Mouse (Mus musculus) ovary, postnatal 14 days (tissue): ENCODE data around the gene Dkk1.
A peak's percentile ranks its signal among the peaks of the same experiment; 100 is the strongest.
"Not testable (repeated sequence)": the region's sequence is repeated elsewhere in the genome, so short reads cannot be mapped to it uniquely, and the experiment has no call there.

Experiments
- DNase-seq: peaks from one replicate; pipeline ENCODE4 v3.0.0; 2022; ENCODE audit warnings: low spot score

Dkk1 gene

DNA sequence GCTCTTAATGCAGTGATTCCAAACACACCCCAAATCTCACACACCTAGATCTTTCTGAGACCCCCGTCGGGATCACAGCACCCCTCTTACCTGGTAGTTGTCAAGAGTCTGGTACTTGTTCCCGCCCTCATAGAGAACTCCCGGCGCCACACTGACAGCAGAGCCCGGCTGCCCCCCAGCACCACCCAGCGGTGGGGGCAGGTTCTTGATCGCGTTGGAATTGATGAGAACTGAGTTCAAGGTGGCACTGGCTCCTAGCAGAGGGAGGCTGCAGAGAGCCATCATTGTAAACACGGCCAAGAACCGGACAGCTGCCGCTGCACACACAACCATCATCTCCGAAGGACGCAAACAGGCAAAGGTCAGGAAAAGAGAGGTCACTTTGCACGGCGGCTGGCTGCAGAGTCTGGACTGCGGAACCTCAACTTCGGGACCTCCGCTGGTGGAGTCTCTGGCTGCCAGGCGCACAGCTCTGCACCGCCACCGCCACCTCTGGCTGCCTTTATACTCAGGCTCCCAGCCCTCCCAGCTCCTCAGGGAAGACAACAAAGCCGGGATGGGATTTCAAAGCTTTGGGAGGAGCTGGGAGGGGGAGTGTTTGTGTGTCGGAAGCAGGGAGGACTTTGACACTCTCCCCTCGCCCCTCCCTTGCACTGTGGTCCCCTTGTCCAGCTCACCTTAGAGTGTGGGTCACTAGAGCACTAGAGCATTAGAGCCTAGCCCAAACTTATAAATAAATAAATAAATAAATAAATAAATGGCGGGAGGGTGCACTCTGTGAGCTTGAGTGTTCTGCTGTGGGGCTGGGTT is at the start of gene Dkk1:
Gene Dkk1, minus strand, starts transcription at position 622 of the 810 bp plus-strand sequence.
- no peak for DNase-seq

DNA sequence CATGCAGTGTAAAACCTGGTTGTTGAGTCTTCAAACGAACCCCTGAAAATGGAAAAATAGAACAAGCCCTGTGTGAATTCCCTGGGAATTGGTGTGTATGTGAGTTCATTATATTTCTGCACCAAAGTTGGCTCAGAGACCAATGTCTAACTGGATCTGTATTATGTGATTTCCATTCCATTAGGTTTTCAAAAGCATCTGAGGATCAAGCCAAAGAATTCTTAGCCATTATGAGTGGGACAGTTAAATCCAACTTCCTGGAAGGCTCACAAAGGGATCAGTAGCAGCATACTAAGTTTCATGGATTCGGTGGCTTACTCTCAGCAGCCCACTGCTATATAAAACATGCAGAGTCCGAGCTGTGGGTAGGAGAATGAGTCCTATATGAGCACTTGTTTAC is 36.9 kb upstream of the Dkk1 start:
- DNase-seq = no peak

DNA sequence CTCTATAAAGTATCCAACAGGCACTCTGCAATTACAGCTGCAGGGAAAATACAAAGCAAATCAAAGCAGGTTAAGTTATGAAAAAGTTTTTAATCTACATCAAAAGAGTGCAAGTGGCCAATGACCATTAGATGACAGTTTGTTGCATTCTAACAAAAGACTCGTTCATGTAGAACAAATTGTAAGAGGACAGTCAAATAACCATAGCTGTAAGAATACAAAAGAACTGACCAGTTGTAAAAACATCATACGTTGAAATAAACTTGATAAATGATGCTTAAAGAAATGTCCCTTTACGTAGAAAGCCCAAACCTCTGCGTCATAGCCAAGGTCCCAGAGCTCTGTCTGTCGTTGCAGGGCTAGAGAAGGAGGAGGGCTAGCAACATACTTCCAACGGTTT is 15.1 kb upstream of the Dkk1 start:
- no peak for DNase-seq

DNA sequence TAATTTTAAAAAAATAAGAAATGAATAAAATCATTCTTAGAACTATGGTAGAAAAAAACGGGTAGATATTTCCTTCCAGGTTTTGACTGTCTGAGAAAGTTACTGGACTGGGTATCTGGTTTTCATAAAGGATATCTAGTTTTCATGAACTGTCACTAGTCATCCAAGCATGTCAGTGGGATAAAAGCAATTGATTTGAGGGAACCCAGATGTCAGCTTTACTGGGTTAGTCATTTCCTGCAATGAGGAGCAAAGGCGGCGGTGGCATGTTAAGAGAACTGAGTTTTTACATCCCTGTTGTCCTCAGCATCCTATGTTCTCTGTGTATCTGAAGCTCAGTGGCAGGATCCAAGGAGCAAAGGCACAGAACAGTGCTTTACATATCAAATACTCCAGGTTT is 14.4 kb upstream of the Dkk1 start:
- no peak for DNase-seq

DNA sequence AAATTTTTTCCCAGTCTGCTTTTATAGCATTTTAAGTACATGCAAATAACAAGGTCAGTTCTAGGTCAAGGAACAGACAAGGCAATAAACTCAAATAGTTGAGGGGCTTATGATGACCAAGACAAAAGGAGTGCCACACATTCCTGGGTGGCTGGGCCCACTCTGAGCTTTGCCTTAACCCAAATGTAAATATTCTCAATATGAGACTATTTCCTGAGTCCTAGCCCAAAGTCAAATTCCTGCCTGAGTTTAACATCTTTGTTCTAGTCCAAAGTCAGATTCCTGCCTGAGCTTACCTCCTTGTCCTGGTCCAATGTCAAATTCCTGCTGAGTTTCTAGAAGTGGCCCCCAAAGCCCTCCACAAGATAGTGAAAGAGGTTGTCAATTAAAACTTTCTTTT is 8.6 kb upstream of the Dkk1 start:
- no peak for DNase-seq

DNA sequence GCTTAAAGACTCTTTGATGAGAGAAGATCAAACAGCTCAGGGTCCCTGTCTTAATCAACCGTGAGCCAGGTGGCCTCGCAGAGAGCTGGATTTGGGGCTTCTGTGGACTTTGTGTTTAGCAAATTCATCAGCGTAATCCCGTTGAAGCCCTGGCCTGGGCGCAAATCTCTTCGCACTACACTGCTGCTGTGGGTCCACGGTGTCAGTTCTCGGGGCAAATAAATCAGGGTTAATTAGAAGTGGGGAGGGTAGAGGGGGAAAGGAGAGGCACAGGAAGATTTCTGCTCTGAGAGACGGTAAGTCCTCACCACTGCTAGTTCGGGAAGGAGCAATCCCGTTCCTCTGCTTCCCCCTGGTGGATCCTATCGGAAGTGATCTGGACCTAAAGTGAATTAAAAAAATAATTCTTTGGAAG is 5.0 kb upstream of the Dkk1 start:
- DNase-seq = peak; percentile 63

DNA sequence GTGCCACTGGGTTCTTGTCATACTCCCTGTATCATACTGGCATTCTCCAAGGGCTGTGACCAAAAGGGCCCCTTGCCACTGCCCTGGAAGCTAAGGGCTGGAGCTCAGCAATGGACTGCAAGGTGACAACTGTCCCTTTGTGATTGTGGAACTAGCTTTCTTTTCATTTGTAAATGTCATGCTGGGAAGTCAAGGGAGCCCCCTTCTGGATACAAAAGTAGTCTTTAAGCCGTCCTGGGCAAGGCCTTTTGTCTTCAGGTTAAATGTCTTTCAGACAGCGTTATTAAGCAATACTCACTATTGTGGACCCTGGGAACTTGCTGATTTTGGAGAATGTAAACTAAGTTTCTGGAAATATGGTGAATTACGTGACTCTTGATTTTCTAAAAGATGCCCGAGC is 4.3 kb upstream of the Dkk1 start:
- no peak for DNase-seq

DNA sequence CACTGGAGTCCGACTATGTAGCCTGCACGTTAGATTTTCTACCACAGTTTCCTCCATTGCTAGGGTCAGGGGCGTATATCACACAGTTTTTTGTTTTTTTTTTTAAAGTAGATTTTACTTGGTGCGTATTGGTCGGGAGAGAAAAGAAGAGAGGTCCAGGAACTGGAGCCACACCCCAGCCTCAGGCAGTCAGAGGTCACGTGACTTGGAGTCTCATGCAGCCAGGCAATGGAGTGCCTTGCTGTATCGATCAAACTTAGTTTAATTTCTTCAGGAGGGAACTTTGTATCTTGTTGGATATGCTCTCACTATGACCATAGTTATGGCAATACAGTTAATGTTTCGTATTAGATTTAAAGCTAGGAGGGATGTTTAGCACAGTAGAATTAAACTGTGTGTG is 2.8 kb upstream of the Dkk1 start:
- DNase-seq = no peak

DNA sequence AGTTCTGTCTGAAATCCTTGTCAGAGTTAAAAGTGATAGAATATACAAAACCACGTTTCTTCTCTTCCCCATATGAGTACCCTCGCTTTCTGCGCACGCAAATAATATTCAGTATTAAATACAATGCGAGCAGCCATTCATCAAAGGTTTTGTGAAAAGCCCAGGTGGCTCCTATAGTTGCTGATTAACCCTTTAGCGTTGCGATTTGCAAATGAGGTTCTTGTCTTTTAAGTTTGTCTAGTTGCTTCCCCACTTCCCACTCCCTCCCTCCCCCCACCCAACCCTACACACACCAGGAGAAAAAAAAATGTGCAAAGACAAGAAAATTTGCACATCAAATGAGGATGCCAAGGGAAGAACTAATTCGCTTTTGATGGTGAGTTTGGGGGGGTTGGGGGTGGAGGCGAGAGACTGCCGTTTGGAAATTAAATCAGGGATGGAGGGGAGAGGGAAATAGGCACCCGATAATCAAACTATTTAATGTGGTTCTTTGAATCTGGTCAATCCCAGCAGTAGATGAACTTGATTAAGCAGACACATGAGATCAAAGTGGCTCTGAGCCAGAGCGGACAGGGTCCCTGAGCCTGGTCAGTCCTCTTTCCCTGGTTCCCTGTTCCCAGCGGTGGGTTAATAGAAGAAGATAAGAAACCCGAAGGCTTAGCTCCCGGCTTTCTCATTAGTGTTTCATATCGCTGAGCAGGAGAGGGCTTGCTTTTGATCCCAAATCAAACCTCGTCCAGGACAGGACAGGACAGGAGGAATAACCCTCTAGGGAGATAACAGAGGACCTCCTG is 586 bp upstream of the Dkk1 start:
- no peak for DNase-seq

DNA sequence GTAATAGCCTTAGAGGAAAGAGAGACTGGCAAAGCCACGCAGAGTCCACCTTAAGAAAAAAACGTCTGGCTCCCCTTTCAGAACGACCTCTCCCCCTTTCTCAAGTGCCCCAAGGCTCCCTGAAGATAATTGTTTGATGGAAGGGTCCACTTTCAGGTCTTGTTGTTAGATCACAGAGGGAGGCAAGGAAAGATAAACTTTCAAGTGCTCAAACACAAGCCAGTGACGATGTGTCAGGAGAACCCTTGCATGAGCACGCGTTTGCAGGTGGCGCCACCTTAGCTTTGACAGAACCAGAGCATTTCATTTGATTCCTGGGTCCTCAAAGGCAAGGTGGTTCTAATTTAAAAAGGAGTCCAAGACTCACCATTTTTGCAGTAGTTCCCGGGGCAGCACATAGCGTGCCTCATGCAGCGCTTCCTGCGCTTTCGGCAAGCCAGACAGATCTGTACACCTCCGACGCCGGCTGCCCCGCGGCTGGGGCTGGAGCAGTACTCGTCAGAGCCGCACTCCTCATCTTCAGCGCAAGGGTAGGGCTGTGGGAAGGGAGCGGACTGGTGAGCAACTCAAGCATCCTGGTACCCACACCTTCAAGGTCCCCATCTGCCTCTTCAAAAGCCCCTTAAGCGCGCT is 938 bp downstream of the Dkk1 start:
- no peak for DNase-seq

DNA sequence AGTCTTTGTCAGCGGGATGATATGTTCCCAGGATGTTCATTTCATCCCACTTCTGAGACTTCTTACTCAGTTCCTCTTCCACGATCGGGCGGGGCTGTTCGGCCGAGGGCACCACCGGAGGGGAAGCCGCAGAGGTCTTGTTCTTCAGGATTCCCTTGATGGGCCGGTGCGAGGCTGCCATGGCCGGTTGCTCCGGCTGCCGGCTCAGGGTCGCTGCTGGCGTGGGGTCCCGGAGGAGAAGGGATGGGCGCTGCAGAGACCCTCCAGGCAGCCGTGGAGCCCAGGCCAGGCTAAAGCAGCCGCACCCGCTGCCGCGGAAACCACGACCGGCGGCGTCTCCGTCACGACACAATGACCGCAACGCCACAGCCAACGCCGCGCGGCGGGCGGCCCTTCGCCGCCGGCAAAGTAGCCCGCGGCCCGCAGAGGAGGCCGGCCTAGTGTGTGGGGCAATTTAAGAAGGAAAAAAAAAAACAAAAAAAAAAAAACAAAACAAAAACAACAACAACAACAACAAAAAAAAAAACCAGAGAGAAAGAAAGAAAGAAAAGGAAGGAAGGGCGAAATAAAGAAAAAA is 10.0 kb downstream of the Dkk1 start:
- DNase-seq = not testable (repeated sequence)

DNA sequence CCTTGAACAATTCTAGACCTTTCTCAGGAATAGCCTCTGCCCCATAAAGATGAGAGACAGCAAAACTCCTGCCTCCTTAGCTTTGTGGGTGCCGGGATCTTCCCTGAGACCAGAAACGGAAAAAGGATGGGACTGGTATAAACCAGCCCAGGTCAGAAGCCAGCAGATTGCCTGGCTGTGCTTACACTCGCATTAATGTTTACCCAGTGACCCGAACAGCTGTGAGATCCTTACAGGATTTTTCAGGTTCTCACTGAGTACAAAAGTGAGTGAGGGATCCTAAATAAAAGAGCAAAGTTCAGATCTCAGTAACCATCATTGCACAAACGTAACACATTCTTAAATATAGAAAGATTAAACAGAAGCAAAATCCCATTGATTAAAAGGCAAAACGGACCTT is 32.7 kb downstream of the Dkk1 start:
- no peak for DNase-seq

DNA sequence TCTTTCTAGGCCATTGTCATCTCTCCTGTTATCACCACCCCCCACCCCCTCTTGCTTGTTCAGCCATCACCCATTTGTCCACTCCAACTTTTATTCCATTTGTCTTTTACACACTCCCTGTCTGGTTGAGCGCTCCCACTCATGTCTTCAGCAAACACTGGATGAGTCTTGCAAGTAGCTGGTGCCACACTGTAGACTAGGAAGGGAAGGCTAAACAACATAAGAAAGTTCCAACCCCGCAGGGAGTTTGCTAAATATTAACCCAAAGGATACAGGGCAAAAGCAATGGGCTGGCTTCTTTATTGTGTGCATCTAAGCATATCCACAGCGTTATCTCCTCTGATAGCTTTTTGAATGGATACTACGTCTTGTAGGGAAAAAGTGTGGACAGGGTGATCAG is 39.0 kb downstream of the Dkk1 start:
- DNase-seq = no peak

DNA sequence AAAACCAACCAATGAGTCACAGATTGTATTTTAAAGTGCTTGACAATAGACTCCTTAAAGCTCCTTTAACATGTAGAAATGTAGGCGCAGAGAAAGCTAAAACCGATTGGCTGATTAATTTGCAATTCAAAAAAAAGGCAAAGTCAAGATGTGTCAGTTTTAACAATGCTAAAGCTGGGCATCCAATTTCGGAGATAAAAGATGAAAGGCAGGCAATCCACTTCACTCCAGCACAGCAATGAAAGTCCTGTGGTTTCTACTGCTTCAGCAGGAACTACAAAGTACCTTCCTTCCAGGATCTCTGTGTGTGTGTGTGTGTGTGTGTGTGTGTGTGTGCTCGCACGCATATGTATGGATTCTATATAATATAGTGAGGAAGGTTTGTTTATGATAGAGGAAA is 44.0 kb downstream of the Dkk1 start:
- no peak for DNase-seq
